Mouse (Mus musculus): ENCODE results near the gene Ahcyl2.

DNA sequence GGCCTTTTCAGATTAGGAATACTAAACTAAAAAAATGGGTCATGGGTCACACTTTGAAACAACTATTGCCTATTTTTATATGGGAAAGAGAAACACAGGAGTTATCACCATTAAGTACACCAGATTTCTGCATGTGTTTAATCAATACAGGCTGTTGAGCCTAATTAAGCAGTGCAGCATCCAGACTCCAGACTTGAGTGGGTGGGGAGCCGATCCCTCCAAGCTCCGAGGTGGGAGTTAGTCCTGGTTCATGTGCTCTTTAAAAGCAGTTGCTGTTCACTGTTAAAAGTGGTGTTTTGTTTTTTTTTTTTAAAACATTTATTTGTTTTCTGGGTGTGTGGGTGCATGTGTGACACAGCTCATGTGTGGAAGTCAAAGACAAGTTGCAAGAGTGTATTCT is 37.6 kb downstream of the Ahcyl2 start:
- no peak for TF ChIP-seq CTCF (IDR thresholded peaks at IDR 0.05; ENCODE audit: low read depth)
- TF ChIP-seq EP300 (IDR thresholded peaks at IDR 0.05; ENCODE audit: low read depth) = no peak
